Mouse (Mus musculus): Measurements from ENCODE around the gene Iffo1.
A peak's percentile ranks its signal among the peaks of the same experiment; 100 is the strongest.

The Iffo1 gene

DNA sequence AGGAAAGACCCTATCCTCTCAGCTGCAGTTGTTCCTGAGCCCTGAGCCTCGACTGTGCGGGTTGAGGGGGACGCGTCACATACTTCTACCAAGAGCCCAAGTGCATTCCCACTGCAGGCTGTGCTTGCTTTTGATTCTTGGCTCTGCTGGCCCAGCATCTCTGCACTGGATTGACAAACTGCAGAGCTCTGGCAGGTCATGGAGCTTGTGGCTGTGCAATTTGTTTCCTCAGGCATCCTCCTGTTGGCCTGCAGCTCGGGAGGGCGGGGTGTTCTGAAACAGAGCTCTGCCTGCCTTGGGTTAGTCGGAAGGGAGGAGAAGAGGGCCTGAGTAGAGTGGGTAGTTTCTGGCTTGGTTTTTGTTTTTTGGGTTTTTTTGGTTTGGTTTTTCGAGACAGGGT lies 2.6 kb upstream of the Iffo1 start:
- DNase-seq: no peak

- no peak for DNase-seq
Observed at GRCm38 (mm10) chr6:125143128-125143527, 1.9 kb upstream of the Iffo1 start.

- no peak for DNase-seq
Observed at GRCm38 (mm10) chr6:125143904-125144303, 1.1 kb upstream of the Iffo1 start.

GRCm38 (mm10) chr6:125145479-125145951 lies 474 bp downstream of the Iffo1 start:
- DNase-seq: peak; percentile 55 to 60

GRCm38 (mm10) chr6:125146148-125146547 lies 1.1 kb downstream of the Iffo1 start:
- no peak for DNase-seq

- peak in 1 of 2 experiments; percentile 61 for DNase-seq
Observed at GRCm38 (mm10) chr6:125146797-125147196, 1.8 kb downstream of the Iffo1 start.

- DNase-seq: no peak
Observed at GRCm38 (mm10) chr6:125147329-125147728, 2.3 kb downstream of the Iffo1 start.

DNA sequence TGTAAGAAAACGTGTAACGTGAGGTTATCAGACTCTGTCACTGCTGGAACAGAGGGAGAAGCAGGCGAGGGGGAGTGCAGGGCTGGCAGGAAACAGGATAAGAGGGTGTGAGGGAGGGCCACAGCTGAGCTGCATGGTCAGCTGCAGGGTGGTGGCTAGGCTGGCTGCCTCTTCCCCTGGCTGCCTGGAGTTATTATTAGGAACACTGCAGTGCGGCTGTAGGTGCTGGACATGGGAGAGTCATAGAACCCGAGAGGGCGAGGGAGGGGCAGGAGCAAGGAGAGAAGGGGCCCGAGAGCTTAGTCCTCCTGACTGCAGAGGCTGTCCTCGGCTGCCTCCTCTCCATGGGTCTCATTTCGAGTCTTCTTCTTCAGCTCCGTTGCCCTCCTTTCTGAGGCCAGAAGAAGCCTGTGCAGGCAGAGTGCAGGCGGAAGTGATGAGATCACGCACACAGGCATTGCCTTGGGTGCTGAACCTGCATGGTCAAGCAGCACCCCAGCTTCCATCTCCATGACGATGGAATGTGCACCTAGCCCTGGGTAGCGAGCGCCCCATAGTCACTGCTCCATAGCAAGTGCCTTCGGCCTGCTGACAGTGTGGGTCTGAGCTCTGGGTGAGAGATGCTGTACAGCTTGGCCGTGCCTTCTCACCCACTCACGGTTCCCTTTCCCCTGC lies 3.3 kb downstream of the Iffo1 start:
- DNase-seq: peak; percentile 63 to 64

DNA sequence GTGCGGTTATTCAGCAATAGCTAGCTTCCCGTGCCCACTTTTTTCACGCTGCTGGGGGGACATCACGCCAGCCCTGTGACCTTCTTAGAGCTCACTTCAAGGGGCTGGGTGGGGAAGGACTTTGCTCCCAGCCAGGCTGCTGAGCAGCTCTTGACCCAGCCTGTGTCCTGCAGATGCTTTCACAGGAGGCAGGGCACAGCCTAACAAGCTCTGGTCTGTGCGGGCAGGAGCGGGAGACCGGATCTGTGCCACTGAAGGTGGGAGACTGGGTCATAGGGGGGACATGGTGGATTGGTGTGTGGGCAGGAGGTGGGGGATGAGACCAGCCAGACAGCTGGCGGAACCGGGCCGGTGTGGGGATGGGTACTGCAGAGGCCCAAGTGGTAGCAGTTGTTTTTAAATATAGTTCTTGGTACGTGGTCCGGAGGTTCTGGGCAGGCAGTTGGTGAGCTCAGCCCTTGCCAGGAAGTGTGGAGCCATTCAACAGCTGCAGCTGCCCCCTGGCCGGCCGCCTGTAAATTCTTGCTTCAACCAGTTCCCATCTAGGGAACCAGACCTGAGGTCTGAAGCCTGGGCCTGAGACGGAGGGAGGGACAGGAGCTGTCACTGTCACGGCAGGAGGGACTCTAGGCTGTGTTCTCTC lies 4.0 kb downstream of the Iffo1 start:
- peak; percentile 41 to 51 for DNase-seq

- DNase-seq: no peak
Observed at GRCm38 (mm10) chr6:125149569-125149950, 4.5 kb downstream of the Iffo1 start.

- no peak for DNase-seq
Observed at GRCm38 (mm10) chr6:125152212-125153017, 7.4 kb downstream of the Iffo1 start.

GRCm38 (mm10) chr6:125153018-125153389 lies 8.0 kb downstream of the Iffo1 start:
- DNase-seq: no peak

DNA sequence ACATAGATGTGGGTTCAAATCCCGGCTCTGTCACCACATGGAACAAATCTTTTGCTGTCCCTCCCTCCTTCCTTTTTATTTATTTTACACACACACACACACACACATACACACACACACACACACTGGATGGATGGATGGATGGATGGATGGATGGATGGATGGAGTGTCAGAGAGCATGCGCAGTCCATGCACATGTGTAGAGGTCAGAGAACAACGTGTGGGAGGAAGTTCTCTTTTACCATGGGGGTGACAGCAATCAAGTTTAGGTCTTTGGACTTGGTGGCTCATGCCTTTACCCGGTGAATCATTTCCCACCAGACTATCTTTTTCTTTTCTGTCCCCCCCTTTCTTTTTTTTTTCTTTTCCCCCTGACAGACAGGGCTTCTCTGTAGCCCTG lies 8.6 kb downstream of the Iffo1 start:
- DNase-seq: no peak

GRCm38 (mm10) chr6:125154550-125154949 lies 9.5 kb downstream of the Iffo1 start:
- peak in 1 of 2 experiments; percentile 45 for DNase-seq

DNA sequence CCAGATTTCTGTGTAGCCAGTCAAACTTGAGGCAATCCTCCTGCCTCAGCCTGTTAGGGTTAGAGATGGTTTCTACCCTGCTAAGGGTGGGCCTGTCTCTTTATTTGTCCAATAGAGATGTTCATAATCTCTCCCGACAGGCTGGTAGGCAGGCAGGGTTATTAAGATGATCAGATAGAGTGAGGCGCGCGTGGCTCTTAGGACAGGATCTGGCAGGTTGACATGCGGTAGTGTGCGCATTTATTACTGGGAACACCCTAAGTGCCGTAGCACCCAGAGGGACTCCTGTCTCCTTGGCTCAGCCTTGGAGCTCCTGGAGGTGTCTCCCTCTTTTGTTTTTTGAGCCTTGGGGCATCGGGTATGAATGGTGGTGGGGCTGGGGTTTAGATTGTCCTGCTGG lies 10.2 kb downstream of the Iffo1 start:
- no peak for DNase-seq

DNA sequence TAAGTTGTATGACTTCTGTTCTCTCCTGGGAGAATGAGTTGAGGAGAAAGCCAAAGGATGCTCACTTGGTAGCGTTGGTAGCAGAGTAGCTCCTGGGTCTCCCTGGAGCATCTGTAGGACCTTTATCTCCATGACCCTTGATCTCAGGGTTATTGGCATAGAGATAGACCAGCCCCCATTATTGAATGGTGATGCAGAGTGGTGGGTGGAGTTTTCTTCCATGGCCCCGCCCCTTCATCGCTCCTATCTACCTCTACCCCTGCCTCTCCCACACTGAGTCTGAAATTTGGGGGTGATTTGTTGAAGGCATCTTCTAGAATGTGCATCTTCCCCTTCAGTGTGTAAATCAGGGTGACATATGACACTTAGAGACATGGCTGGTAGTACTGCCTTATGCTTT lies 11.4 kb downstream of the Iffo1 start:
- DNase-seq: no peak

- no peak for DNase-seq
Observed at GRCm38 (mm10) chr6:125156903-125157614, 12.0 kb downstream of the Iffo1 start.

DNA sequence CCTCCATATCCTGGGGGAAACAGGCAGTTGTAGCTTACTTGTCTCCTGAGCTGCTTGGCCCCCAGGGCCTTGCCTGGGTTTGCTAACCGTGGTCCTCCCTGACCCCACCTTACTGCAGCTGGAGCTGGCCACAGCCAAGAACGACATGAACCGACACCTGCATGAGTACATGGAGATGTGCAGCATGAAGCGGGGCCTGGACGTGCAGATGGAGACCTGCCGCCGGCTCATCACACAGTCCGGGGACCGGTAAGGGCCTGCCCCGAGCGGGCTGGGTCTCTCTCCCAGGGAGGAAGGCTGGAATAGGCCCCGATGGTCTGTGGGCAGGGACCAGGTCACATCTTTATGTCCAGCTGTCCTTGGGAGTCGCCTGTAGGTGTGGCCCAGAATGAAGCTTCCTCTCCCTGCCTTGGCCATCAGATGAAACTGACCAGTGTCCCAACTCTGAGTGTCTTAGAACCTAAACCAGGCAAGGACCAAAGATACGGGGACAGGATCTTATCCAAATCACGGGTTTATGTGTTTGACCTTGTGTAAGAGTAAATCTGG lies 14.0 kb downstream of the Iffo1 start:
- DNase-seq: no peak

- DNase-seq: no peak
Observed at GRCm38 (mm10) chr6:125159773-125160557, 14.9 kb downstream of the Iffo1 start.

DNA sequence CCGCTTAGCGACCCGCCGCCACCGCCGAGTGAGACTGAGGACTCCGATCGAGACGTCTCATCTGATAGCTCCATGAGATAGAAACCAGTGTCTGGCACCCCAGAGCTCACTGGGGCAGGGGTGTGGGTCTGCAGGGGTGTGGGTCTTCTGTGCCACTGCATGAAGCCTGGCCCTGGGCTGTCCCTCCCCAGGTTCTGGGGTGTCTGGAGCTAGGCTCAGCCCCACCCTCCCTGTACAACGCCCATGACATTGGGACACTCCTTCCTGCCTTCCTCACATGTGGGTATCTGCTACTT lies 15.5 kb downstream of the Iffo1 start:
- no peak for DNase-seq

GRCm38 (mm10) chr6:125160854-125161760 lies 16.1 kb downstream of the Iffo1 start:
- peak in 1 of 2 experiments; percentile 37 for DNase-seq
